Mouse (Mus musculus): ENCODE results near the gene Nop2.
"Not testable (repeated sequence)": the region's sequence is repeated elsewhere in the genome, so short reads cannot be mapped to it uniquely, and the experiment has no call there.

The Nop2 gene

DNA sequence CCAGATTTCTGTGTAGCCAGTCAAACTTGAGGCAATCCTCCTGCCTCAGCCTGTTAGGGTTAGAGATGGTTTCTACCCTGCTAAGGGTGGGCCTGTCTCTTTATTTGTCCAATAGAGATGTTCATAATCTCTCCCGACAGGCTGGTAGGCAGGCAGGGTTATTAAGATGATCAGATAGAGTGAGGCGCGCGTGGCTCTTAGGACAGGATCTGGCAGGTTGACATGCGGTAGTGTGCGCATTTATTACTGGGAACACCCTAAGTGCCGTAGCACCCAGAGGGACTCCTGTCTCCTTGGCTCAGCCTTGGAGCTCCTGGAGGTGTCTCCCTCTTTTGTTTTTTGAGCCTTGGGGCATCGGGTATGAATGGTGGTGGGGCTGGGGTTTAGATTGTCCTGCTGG lies 23.6 kb downstream of the Nop2 start:
- DNase-seq: no peak

- no peak for DNase-seq
These were observed 24.8 kb downstream of the Nop2 start for GRCm38 (mm10) chr6:125156491-125156890.

- no peak for DNase-seq
These were observed 25.4 kb downstream of the Nop2 start for GRCm38 (mm10) chr6:125156903-125157614.

DNA sequence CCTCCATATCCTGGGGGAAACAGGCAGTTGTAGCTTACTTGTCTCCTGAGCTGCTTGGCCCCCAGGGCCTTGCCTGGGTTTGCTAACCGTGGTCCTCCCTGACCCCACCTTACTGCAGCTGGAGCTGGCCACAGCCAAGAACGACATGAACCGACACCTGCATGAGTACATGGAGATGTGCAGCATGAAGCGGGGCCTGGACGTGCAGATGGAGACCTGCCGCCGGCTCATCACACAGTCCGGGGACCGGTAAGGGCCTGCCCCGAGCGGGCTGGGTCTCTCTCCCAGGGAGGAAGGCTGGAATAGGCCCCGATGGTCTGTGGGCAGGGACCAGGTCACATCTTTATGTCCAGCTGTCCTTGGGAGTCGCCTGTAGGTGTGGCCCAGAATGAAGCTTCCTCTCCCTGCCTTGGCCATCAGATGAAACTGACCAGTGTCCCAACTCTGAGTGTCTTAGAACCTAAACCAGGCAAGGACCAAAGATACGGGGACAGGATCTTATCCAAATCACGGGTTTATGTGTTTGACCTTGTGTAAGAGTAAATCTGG lies 27.3 kb downstream of the Nop2 start:
- DNase-seq: no peak

DNA sequence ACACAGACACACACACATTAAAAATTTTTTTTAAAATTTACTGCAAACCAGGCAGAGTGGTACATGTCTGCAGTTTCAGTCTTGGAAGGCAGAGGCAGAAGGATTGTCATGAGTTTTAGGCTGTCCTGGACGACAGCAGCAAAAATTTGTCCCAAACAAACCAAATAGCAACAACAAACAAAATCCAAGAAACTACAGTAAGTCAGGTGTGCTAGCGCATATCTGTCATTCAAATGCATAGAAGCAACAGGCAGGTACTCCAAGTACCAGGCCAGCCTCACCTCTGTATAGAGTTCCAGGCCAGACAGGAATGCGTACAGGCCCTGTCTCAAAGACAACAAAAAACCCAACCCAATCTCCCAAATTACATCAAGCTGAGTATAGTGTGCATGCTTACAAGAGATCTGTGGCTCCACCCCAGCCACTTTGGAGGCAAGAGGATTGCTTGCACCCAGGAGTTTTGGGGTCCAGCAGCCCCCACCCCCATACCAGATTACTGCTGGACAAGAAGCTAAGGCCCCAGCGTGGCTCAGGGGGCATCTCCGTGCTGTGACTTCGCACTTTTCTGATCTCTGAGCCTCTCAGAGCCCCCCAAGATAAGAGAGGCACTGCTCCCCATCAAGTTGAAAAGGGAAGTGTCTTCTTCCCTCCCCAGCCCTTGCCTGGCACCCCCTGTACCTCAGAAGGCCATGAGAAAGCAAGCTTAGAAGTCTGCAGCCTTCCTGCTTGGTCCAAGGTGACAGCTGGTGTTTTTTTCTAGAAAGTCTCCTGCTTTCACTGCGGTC lies 28.3 kb downstream of the Nop2 start:
- no peak for DNase-seq

DNA sequence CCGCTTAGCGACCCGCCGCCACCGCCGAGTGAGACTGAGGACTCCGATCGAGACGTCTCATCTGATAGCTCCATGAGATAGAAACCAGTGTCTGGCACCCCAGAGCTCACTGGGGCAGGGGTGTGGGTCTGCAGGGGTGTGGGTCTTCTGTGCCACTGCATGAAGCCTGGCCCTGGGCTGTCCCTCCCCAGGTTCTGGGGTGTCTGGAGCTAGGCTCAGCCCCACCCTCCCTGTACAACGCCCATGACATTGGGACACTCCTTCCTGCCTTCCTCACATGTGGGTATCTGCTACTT lies 28.8 kb downstream of the Nop2 start:
- DNase-seq: no peak

DNA sequence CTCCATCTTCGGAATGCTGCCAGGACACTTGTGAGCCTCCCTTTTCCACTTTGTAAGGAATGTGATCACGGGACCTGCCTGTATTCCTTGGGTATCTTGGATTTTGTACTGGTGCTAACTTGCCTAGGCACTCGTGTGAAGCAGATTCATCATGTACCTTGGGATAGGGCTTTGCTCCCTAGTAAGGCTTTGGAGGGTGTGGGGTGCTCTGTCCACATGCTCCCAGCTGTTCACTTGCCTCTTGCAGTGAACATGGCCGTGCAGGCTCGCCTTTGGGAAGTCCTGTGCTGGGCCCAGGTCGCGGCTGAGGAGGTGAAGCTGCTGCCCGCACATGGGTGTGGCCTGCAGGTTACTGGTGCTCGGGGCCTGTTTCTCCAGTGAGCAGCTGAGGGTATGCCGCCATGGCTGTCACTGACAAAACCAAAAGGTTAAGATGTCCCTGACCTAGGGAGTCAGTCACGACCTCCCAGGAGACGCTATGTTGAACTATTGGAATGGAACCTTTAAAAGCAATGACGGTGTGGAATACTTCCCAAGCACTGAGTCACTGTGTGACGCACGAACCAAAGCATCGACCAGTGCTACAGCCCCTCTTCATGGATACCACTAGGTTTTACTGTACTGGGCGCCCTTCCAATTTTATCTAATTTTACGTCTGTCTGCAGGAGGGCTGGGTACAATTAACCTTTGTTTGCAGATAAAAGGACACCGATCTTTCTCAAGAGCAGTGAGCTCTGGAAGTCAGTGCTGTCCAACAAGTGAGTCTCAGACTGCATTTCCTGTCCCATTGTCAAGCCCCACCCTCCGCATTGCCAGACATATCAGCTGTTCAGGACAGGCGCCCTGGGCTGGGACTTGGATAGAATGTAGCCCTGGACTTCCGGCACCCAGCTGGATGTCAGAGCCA lies 29.4 kb downstream of the Nop2 start:
- DNase-seq: peak; percentile 83

DNA sequence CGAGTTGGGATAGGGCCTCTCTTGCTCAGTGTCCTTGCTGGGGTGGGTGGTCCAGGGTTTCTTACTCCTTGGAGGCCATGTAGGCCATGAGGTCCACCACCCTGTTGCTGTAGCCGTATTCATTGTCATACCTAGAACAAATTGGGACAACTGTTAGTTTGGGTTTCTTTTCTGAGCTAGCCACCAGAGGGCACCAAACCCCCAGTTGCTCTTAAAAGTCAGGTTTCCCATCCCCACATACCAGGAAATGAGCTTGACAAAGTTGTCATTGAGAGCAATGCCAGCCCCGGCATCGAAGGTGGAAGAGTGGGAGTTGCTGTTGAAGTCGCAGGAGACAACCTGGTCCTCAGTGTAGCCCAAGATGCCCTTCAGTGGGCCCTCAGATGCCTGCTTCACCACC lies 30.3 kb downstream of the Nop2 start:
- peak; percentile 72 for DNase-seq

- not testable (repeated sequence) for DNase-seq
These were observed 31.1 kb downstream of the Nop2 start for GRCm38 (mm10) chr6:125162615-125163305.

GRCm38 (mm10) chr6:125163801-125164657 lies 32.3 kb downstream of the Nop2 start:
- peak; percentile 94 for DNase-seq

DNA sequence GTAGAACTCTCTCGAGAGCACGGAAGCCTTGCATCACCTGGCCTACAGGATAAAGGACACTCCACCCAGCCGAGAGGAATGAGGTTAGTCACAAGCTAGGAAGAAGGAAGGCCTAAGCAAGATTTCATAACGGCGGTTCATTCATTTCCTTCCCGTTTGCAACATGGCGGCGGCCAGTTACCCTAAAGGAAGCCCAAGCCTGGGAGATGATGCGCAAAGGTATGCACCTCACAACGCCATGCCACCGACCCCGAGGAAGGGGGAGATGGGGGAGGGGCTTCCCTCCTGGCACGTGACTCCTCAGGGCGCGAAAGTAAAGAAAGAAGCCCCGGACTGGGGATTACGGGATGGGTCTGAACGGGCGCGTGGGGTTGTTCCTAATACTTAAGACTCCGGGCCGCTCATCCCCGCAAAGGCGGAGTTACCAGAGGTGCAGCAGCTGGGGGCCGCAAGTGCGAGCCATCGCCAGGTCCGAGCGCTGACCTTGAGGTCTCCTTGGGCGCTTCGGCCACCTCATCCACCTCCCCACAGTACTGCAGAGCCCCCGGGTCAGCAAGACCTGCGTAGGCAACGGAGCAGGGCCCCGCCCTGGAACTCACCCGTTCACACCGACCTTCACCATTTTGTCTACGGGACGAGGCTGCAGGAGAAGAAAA lies 33.1 kb downstream of the Nop2 start:
- peak; percentile 73 for DNase-seq

DNA sequence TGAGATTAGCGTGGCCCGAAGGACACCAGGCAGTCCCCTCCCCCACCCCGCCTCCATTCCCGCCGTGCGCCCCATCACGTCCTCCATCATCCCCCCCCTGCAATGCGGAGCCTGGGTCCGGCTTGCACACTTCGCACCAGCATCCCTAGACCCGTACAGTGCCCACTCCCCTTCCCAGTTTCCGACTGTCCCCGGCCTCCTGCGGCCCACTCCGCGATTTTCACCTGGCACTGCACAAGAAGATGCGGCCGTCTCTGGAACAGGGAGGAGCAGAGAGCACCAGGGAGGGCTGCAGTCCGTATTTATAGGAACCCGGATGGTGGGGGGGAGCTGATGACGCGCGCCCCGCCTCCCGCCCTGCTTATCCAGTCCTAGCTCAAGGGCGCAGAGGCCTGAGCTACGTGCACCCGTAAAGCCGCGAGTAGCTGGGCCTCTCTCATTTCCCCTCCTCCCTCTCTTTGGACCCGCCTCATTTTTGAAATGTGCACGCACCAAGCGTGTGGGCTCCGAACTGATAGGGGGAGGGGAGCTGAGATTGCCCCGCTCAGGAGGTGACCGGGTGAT lies 33.7 kb downstream of the Nop2 start:
- peak; percentile 98 for DNase-seq

DNA sequence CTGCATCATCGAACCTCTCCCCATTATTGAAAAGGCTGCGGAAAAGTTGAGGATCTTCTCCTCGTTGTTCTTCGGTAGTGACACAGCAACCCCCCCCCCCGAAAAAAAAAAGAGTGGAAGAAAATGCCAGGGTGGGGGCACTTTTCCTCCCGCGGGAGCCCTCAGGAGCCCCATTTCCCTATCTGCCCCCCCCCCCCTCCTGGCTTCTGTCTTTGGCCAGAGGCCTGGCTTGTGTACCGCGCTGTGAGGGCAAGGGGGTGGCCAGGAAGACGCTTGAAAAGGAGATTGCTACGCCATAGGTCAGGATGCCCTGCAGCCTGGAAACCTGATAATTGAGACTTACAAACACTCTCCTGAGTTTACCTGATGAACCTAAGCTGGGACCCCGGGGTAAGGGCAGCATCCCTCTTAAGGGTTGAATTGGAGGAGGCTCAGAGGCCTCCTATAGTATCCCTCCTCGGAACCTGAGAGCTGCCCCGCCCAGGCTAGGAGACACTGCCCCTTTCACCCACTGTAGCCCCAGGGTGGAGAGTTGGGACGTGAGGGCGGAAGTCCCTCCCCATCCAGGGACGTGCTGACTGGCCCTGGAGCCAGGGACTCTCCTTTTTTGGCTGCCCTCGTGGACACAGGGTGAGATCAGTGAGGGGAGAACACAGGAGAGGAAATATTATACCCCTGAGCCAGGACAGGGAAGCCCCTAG lies 34.5 kb downstream of the Nop2 start, which contains the start of gene Gapdh:
Gapdh (minus strand) TSS at position 417 of the 701 bp plus-strand sequence.
- DNase-seq: peak; percentile 94

GRCm38 (mm10) chr6:125166861-125167650 lies 35.3 kb downstream of the Nop2 start:
- DNase-seq: no peak

DNA sequence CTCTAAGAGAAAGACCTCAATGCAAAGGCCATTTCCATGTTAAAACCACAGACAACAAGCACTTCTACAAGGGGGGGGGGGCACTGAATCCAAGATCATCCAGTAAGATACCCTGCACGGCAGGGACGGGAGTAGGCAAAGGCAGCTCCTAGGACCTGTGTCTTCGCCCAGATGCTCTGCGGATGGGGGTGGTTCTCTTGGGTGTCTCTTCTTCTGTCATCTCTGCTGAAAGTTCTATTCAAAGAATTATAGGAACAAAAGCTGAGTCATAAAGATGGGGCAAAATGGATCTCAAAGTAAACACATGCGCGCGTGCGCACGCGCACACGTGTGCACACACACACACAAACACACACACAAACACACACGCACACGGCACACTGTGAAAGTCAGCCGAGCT lies 36.4 kb downstream of the Nop2 start:
- no peak for DNase-seq

GRCm38 (mm10) chr6:125170194-125170593 lies 38.5 kb downstream of the Nop2 start:
- DNase-seq: no peak

DNA sequence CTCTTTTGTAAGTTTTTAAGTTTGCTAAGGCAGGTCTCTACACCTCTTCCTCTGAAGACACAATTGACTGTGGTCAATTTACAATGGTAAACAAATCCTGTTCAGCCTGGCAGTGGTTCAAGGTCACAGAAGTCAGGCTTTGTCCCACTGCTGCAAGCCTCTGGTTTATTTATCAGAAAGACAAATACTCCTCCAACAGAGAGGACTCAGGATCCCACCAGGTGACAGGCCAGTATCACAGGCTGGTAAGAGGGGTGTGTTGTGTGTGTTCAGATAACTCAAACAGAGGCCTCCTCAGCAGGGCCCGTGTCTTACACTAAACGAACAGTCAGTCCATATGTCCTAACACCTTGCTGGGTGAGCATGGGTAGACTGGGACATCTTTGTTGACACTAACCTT lies 40.8 kb downstream of the Nop2 start:
- DNase-seq: no peak

GRCm38 (mm10) chr6:125173256-125173655 lies 41.5 kb downstream of the Nop2 start:
- no peak for DNase-seq

DNA sequence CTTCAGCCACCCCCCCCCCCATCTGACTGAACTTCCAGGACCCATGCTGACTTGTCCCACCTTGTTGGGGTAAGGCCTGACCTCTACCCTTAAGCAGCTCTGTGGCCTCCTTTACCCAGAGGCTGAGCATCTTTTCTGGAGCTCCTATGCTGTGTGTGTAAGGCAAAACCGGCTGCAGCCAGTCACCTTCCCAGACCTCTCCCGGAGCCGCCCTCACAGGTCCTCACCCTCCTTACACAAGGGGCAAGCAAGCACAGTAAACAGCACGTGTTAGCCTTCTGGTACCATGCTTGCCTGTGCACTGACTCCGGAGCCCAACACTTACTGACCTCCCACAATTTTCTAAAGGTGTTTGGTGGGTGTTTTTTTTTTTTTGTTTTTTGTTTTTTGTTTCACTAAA lies 43.8 kb downstream of the Nop2 start:
- DNase-seq: no peak

Data from kidney, adult 9 months (tissue).